Mouse (Mus musculus): Measurements from ENCODE around the gene 1810010H24Rik.
"Not testable (repeated sequence)": the region's sequence is repeated elsewhere in the genome, so short reads cannot be mapped to it uniquely, and the experiment has no call there.

The 1810010H24Rik gene

GRCm38 (mm10) chr11:107044321-107044720, 18.8 kb downstream of the 1810010H24Rik start:
- DNase-seq (ENCODE audit: low read depth), result peak; percentile 85

- DNase-seq (ENCODE audit: low read depth), result no peak
Observed at GRCm38 (mm10) chr11:107045546-107045945, 20.1 kb downstream of the 1810010H24Rik start.

DNA sequence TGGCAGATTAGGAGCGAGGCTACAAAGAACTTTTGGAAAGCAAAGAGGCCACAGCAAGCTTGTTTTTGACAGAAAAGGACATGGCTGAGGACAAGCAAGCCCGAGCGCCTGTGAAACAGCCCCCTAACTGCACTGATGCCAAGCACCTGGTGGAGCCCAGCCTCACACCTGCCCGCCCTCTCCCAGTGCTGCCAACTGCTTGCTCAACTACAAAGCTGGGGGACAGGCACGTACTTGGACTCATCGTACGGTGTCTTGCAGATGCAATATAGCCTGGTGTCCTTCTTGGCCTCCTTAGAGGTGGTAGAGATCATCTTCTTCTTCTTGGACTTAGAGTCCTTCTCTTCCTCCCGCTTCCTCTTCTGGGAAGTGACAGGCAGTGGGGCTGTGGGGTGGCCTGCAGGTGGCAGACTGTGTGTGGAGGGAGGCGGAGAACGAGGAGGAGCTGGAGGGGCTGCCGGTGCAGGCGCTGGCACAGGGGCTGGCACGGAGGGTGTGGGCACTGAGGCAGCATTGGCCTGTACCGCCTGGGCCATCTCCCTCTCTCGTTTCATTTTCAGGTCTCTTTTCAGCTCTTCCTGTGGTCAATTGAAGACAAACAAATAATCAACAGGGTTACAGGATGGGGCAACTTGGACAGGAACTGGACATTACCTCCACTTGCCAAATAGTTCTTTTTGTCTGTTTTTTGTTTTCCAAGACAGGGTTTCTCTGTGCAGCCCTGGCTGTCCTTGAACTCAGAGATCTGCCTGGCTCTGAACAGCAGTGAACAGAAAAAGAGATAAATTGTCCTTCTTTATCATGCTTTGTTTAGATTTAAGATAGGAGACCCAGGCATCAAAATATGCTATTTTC, 21.5 kb downstream of the 1810010H24Rik start:
- DNase-seq (ENCODE audit: low read depth), result no peak

DNA sequence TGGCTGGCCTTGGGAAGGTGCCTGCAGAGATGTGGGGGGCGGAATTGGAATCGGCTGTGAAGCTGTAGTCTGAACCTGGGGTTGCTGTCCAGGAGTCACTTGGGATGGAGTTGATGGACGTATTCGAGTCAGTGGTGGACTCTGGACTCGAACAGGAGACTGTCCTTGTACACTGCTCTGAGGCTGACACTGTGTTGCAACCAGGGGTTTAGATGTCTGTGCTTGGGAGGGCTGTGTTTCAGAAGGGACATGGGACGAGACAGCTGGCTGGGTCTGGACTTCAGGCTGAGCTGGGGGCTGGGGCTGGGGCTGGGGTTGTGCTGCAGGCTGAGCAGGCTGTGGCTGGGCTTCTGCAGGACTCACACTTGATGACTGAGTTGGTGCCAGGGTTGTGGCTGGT, 29.4 kb downstream of the 1810010H24Rik start:
- DNase-seq (ENCODE audit: low read depth), result no peak

- no peak for DNase-seq (ENCODE audit: low read depth)
Observed at GRCm38 (mm10) chr11:107057391-107057790, 31.9 kb downstream of the 1810010H24Rik start.

- DNase-seq (ENCODE audit: low read depth), result not testable (repeated sequence)
Observed at GRCm38 (mm10) chr11:107059634-107060033, 34.2 kb downstream of the 1810010H24Rik start.

DNA sequence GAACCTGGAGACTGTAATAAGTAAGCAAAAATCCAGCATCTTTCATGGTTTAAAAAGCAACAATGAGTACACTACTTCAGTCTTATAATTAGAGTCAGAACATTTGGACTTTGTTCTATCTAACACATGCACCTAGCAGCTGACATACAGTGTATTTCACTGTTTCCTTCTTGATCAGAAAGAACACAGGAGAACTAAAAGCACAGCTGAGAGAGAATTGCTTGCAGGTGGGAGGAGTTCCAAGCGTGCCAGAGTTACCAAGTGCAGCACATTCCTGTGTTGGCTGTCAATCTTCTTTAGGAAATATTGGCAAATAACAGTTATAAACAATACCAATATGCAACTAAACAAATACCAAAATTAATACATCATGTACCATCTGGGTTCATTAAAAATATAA, 35.5 kb downstream of the 1810010H24Rik start:
- DNase-seq (ENCODE audit: low read depth), result no peak

GRCm38 (mm10) chr11:107063067-107063466, 37.6 kb downstream of the 1810010H24Rik start:
- DNase-seq (ENCODE audit: low read depth), result no peak

DNA sequence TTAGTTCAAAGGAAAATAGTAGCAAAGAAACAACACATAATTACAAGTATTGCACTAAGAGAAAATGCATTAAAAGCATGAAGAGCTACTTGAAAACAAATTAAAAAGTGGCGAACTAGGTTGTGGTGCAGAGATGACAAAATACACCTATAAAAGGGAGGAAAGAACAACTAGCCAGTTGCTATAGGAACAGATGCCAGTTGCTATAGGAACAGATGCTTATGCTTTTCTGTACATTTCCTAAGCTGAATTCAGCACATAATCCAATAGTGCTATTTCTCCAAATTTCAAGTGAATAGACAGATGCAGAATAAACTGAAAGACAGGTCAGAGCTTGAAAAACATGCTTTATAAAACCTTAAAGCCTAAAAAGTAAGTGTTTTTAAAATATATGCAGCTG, 39.1 kb downstream of the 1810010H24Rik start:
- no peak for DNase-seq (ENCODE audit: low read depth)

- DNase-seq (ENCODE audit: low read depth), result no peak
Observed at GRCm38 (mm10) chr11:107065216-107065785, 39.8 kb downstream of the 1810010H24Rik start.

All from c-Kit-positive CD71-negative TER-119-negative erythroid progenitor cells, embryonic 14.5 days (primary cell).